Mouse (Mus musculus) cortical plate, adult 2 months (tissue): ENCODE results near the gene Slc22a5. TPM values are rescaled to one million over a fixed set of nuclear protein-coding genes. Genes with fewer than 3 reads are reported as not detected.
"Not testable (repeated sequence)": the region's sequence is repeated elsewhere in the genome, so short reads cannot be mapped to it uniquely, and the experiment has no call there.

Experiments used
- H3K27ac ChIP-seq: fragments of 200-500 bp; 2 replicates; pipeline ENCODE4 v1.5.1; 2012; ENCODE audit warnings: low read length, control low read depth, inconsistent platforms; ENCODE audit not compliant: insufficient read depth
- H3K4me1 ChIP-seq: fragments of 200-500 bp; 2 replicates; pipeline ENCODE4 v1.6.1; 2011; ENCODE audit warnings: low read length; ENCODE audit not compliant: control insufficient read depth, insufficient read depth
- H3K4me3 ChIP-seq: fragments of 200-500 bp; 2 replicates; pipeline ENCODE4 v1.5.1; 2011; ENCODE audit warnings: mild to moderate bottlenecking, low read length, control low read depth; ENCODE audit not compliant: insufficient read depth
- CTCF ChIP-seq: fragments of 200-500 bp; IDR thresholded peaks from 2 replicates; pipeline ENCODE4 v1.5.1; 2011; ENCODE audit warnings: mild to moderate bottlenecking, control low read depth, low read length; ENCODE audit not compliant: insufficient read depth; ENCODE audit errors: extremely low read depth
- POLR2A ChIP-seq: fragments of 200-500 bp; IDR thresholded peaks from 2 replicates; pipeline ENCODE4 v1.6.1; 2011; ENCODE audit warnings: mild to moderate bottlenecking, low read length, control low read depth; ENCODE audit not compliant: insufficient read depth; ENCODE audit errors: extremely low read depth
- polyA plus RNA-seq: library from polyadenylated mRNA; depleted of rRNA; stranded (reverse); fragments of >200 nt; gene quantifications from 2 replicates; pipeline ENCODE4 v1.2.3, GENCODE M21; 2012; rRNA removed

Slc22a5 gene
- 15.0 and 15.1 TPM in 2 replicates for polyA plus RNA-seq

DNA sequence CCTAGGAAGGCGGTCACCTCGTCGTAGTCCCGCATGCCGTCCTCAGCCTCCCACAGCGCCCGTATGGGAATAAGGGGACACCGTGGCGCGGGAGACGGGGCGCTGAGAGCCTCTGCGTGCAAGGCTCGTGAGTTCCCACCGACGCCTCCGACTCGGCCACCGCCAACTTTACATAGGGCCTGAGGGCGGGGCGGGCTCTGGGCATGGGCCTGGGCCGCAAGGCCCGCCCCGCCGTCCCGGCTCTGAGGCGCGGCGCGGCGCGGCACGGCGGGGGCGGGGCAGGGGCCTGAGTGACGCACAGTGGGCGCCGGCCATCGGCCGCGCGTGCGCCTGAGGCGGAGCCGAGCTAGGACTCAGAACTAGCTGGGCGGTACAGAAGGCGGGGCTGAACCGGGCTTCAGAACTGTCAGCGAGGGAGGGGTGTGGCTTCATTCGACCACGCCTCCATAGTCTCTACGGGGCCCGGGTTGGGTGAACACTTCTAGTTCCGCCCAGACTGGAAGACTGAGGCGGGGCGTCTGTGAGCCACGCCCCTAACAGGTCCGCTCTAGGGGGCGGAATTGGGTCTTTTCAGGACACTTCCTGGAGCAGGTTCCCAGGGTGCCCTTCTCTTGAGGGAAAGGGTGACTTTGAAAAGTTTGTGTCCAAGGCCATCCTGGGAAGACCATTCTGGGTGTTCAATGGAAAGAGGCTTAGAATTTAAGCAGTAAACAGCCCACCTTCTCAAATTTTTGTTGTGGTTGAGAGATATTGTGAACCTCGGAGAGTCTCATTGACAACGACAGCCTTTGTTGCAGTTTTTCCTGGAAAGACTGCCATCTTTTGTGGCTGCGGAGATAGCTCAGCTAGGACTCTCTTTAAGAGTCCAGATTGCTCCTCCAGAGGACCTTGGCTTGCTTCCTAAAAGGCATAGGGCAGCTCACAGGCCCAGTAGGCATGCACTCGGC lies at the start of gene Slc22a5:
Slc22a5 (minus strand) TSS at position 156 of the 947 bp plus-strand sequence.
- peak within 1 kb of the TSS; percentile 82 for H3K4me3 ChIP-seq
- peak within 1 kb of the TSS; percentile 53; the same call in 1 of the 2 replicates for H3K27ac ChIP-seq
- peaks cover 3% of the 10 kb centered on the region for H3K4me1 ChIP-seq
- TF ChIP-seq POLR2A (0 out of 2 replicates have a peak, but pooled peaks have one; percentile 42), CTCF (no peak)

- H3K27ac ChIP-seq, result not testable (repeated sequence)
Observed at GRCm38 (mm10) chr11:53931944-53932318, 40.5 kb upstream of the Slc22a5 start.

DNA sequence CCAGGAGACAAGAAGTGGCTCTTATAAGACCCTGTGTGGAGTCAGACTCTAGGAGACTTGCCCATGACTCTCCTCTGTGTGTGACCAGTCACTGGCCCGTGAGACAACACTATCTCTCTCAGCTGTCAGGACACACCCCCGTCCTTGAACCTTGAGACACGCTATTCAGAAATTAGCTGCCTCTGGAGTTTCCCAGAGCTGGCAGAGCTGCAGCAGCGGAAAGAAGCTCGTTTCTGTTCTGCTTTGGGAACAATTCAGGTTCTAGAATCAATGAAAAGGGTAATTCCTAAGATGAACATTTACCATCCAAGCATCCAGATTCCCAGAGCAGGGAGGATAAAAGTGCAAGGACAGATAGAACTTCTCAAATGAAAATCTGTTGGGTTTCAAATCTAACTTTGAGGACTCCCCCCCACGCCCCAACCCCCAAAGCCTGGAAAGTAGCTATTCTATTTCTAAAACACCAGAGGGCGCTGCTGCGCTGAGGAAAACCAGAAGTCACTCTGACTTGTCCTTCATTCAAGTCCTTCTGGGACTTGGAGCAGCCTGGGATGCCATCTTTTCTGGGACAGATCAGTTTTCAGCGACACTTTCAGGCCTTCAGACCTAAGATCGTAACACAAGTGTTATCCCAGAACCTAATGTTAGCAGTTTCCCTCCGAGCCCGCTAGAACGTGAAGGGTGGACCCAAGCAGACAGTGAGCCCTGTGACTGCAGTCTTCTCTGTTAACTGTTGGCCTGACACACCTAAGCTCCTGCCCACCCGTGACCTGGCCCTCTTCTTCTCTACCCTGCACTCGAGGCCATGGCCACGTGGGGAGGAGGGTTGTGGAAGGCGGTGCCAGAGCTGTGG lies 39.9 kb upstream of the Slc22a5 start:
- Histone ChIP-seq H3K4me3 (no peak overlapping the region), H3K4me1 (no peaks in the 10 kb centered on the region), H3K27ac (no peak overlapping the region)
- peak; percentile 76 for TF ChIP-seq CTCF
- TF ChIP-seq POLR2A, result no peak

More at GRCm38 (mm10) chr11:53931944-53932318, 40.5 kb upstream of the Slc22a5 start:
- not testable (repeated sequence) for H3K4me1 ChIP-seq, H3K4me3 ChIP-seq

DNA sequence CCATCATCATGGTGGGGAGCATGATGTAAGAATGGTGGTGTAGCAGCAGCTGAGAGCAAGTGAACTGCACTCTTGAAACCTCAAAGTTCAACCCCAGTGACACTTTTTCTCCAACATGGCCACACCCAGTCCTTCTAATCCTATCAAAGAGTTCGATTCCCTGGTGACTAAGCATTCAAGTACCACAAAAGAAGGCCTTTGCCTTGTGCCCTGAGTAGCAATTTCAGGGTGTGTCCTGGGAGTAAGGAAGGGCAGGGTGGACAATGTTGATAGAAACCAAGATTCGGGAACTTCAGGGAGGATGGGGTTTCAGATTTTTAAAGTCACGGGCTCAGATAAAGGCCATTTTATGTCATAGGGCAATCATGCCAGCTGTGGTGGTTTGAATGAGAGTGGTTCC lies 38.3 kb upstream of the Slc22a5 start:
- H3K4me3 ChIP-seq, result no peak overlapping the region
- no peak overlapping the region for H3K27ac ChIP-seq
- TF ChIP-seq POLR2A (no peak), CTCF (no peak)
- H3K4me1 ChIP-seq, result no peaks in the 10 kb centered on the region

- no peak overlapping the region for H3K4me3 ChIP-seq
- H3K27ac ChIP-seq, result no peak overlapping the region
- no peak for TF ChIP-seq CTCF
- no peak for TF ChIP-seq POLR2A
- no peaks in the 10 kb centered on the region for H3K4me1 ChIP-seq
Observed at GRCm38 (mm10) chr11:53928585-53928984, 37.1 kb upstream of the Slc22a5 start.

GRCm38 (mm10) chr11:53926303-53926702 lies 34.8 kb upstream of the Slc22a5 start:
- Histone ChIP-seq H3K27ac (no peak overlapping the region), H3K4me1 (no peaks in the 10 kb centered on the region), H3K4me3 (no peak overlapping the region)
- TF ChIP-seq POLR2A (no peak), CTCF (no peak)

- Histone ChIP-seq H3K4me3 (no peak overlapping the region), H3K27ac (no peak overlapping the region), H3K4me1 (no peaks in the 10 kb centered on the region)
- no peak for TF ChIP-seq CTCF
- TF ChIP-seq POLR2A, result no peak
Observed at GRCm38 (mm10) chr11:53918851-53919250, 27.4 kb upstream of the Slc22a5 start.

DNA sequence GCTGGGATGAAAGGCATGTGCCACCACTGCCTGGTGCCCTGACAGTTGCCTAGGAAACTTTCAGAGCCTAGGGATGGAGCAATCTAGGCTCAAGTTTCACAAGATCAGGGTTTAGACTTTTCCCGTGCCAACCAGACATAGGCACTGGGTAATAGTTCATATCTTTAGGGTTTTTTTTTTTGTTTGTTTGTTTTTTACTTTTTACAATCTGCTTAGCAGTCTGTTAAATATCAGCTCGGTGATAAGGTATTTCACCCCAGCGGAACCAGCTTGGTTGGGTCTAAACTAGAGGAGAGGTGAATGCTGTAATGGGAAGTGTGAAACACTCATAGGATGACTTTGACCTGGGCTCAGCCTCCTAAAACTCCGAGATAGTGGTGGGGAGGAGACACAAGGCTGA lies 19.6 kb upstream of the Slc22a5 start:
- Histone ChIP-seq H3K4me3 (no peak overlapping the region), H3K27ac (no peak overlapping the region), H3K4me1 (no peaks in the 10 kb centered on the region)
- TF ChIP-seq CTCF (no peak), POLR2A (no peak)

DNA sequence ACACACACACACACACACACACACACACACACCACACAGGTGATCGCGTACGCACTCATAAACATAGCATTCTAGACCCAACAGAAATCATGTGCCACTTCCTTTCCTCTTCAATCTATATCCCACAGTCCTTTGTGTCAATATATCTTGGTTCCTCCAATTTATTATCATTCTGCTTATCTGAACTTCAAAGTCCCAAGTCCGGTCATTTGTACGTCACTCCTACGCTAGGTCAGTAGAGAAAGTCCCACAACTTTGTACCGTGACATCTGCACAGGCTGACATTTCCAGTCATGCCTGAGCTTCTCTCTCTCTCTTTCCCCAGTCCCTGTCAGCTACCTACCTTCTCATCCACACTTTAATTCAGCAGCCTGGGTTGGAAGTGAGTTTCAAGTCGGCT lies 17.2 kb upstream of the Slc22a5 start:
- no peaks in the 10 kb centered on the region for H3K4me1 ChIP-seq
- H3K4me3 ChIP-seq, result no peak overlapping the region
- TF ChIP-seq CTCF (no peak), POLR2A (no peak)
- H3K27ac ChIP-seq, result no peak overlapping the region

- TF ChIP-seq CTCF, result no peak
- no peak for TF ChIP-seq POLR2A
- Histone ChIP-seq H3K27ac (no peak overlapping the region), H3K4me3 (no peak overlapping the region), H3K4me1 (no peaks in the 10 kb centered on the region)
Observed at GRCm38 (mm10) chr11:53904534-53904925, 13.1 kb upstream of the Slc22a5 start.
